Mouse (Mus musculus): Measurements from ENCODE around the gene Mgmt. TPM values are rescaled to one million over a fixed set of nuclear protein-coding genes. Genes with fewer than 3 reads are reported as not detected.

Gene Mgmt
- polyA plus RNA-seq, 1 experiment from 2014 or later: 1.5 TPM

- ATAC-seq: no peak
- H3K9me3 ChIP-seq (ENCODE audit: control insufficient read depth, low read length): no peaks in the 10 kb centered on the region
- no peaks in the 10 kb centered on the region for H3K27me3 ChIP-seq (replicated peaks; ENCODE audit: control insufficient read depth, insufficient read depth, low read length)
- no peaks in the 10 kb centered on the region for H3K4me1 ChIP-seq (ENCODE audit: control insufficient read depth, insufficient read depth, low read depth, low read length)
- no peak overlapping the region for H3K9ac ChIP-seq (ENCODE audit: low read depth, low read length)
- no peak overlapping the region for H3K27ac ChIP-seq (ENCODE audit: low read depth, low read length)
- WGBS: 68% methylated on average over 10 of the region's 10 CpGs
- H3K4me2 ChIP-seq (ENCODE audit: low read length): no peak overlapping the region
- no peaks in the 10 kb centered on the region for H3K36me3 ChIP-seq (ENCODE audit: control insufficient read depth, insufficient read depth, low read length)
- no peak overlapping the region for H3K4me3 ChIP-seq (ENCODE audit: low read length)
Measured at GRCm38 (mm10) chr7:136945697-136946096, 51.3 kb downstream of the Mgmt start.

- H3K9me3 ChIP-seq (ENCODE audit: control insufficient read depth, low read length): no peaks in the 10 kb centered on the region
- no peak overlapping the region for H3K4me3 ChIP-seq (ENCODE audit: low read length)
- ATAC-seq: no peak
- 71% methylated on average over 9 of the region's 9 CpGs for WGBS
- H3K27ac ChIP-seq (ENCODE audit: low read depth, low read length): no peak overlapping the region
- no peak overlapping the region for H3K9ac ChIP-seq (ENCODE audit: low read depth, low read length)
- H3K36me3 ChIP-seq (ENCODE audit: control insufficient read depth, insufficient read depth, low read length): no peaks in the 10 kb centered on the region
- no peaks in the 10 kb centered on the region for H3K4me1 ChIP-seq (ENCODE audit: control insufficient read depth, insufficient read depth, low read depth, low read length)
- no peaks in the 10 kb centered on the region for H3K27me3 ChIP-seq (replicated peaks; ENCODE audit: control insufficient read depth, insufficient read depth, low read length)
- no peak overlapping the region for H3K4me2 ChIP-seq (ENCODE audit: low read length)
Measured at GRCm38 (mm10) chr7:136946131-136946530, 51.7 kb downstream of the Mgmt start.

DNA sequence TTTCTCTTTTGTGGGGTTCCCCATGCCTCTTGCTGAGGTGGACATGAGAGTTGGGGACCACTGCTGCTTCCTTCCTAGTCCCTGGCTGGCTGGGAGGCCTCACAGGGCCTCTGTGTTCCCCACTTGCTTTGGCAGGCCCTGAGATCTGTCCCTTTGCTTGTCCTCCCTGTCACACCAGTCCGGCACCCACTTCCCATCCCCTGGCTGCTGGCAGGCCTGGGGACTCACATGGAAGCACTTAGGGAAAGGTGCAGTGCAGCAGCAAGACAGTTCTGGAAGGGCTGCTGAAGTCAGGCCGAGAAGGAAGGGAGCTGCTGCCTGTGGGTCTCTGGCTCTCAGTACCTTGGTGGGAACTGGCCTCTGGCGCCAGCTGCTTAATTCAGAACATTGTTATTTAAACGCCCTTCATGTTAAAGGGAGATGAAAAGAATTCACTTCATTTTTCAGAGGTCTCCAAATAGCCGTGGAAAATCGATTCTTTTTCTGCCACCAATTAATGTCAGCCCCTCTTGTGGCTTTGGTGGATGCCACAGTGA lies 53.9 kb downstream of the Mgmt start:
- Histone ChIP-seq H3K36me3 (ENCODE audit: control insufficient read depth, insufficient read depth, low read length) (no peaks in the 10 kb centered on the region), H3K4me3 (ENCODE audit: low read length) (no peak overlapping the region), H3K4me2 (ENCODE audit: low read length) (no peak overlapping the region), H3K9ac (ENCODE audit: low read depth, low read length) (no peak overlapping the region), H3K9me3 (ENCODE audit: control insufficient read depth, low read length) (no peaks in the 10 kb centered on the region), H3K4me1 (ENCODE audit: control insufficient read depth, insufficient read depth, low read depth, low read length) (no peaks in the 10 kb centered on the region), H3K27me3 (replicated peaks; ENCODE audit: control insufficient read depth, insufficient read depth, low read length) (no peaks in the 10 kb centered on the region), H3K27ac (ENCODE audit: low read depth, low read length) (no peak overlapping the region)
- 26% methylated on average over 6 of the region's 6 CpGs for WGBS
- no peak for ATAC-seq

DNA sequence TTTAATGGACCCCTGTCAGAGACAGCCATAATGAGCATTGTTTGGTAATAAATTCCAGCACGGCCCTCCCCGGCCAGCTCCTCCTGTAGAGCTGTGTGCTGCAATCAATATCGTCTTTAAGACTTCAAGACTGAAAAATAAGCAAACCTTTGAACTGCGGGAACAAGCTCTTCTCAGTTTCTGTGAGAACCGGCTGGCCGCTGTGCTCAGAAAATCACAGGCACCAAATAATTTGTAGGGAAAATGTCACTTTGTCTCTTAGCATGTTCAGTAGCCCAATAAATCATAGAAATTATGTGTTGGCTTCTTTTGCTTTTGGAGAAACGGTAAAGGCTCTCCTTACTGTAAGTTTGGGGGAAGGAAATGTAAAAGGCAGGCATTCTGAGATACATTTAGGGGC lies 58.2 kb downstream of the Mgmt start:
- no peak for ATAC-seq
- Histone ChIP-seq H3K27ac (ENCODE audit: low read depth, low read length) (no peak overlapping the region), H3K9me3 (ENCODE audit: control insufficient read depth, low read length) (no peaks in the 10 kb centered on the region), H3K9ac (ENCODE audit: low read depth, low read length) (no peak overlapping the region), H3K27me3 (replicated peaks; ENCODE audit: control insufficient read depth, insufficient read depth, low read length) (no peaks in the 10 kb centered on the region), H3K36me3 (ENCODE audit: control insufficient read depth, insufficient read depth, low read length) (no peaks in the 10 kb centered on the region), H3K4me2 (ENCODE audit: low read length) (no peak overlapping the region), H3K4me3 (ENCODE audit: low read length) (no peak overlapping the region), H3K4me1 (ENCODE audit: control insufficient read depth, insufficient read depth, low read depth, low read length) (no peaks in the 10 kb centered on the region)
- 37% methylated on average over 7 of the region's 7 CpGs for WGBS

DNA sequence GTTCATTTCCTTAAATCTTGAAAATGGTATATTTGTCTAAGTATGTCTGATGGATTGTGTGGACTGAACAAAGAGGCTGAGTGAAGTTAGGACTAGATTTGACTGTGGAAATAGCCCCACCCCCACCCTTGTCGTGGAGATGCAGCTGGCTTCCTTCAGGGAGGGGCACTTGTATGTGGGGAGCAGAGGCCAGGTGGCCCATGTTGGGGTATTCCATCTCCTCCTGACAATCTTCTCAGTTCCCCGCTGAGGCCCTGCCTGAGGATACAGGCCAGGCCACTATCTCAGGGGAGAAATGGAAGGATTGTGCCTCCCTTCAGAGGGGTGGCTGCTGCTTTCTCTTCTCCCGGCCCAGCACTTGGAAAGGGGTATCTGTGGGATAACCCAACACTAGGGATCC lies 58.8 kb downstream of the Mgmt start:
- Histone ChIP-seq H3K36me3 (ENCODE audit: control insufficient read depth, insufficient read depth, low read length) (no peaks in the 10 kb centered on the region), H3K27me3 (replicated peaks; ENCODE audit: control insufficient read depth, insufficient read depth, low read length) (no peaks in the 10 kb centered on the region), H3K4me1 (ENCODE audit: control insufficient read depth, insufficient read depth, low read depth, low read length) (no peaks in the 10 kb centered on the region), H3K9ac (ENCODE audit: low read depth, low read length) (no peak overlapping the region), H3K9me3 (ENCODE audit: control insufficient read depth, low read length) (no peaks in the 10 kb centered on the region), H3K4me2 (ENCODE audit: low read length) (no peak overlapping the region), H3K27ac (ENCODE audit: low read depth, low read length) (no peak overlapping the region), H3K4me3 (ENCODE audit: low read length) (no peak overlapping the region)
- WGBS: 32% methylated on average over 3 of the region's 3 CpGs
- ATAC-seq: no peak

GRCm38 (mm10) chr7:136972361-136972760 lies 77.9 kb downstream of the Mgmt start:
- WGBS: 89% methylated on average over 7 of the region's 7 CpGs
- no peak for ATAC-seq
- Histone ChIP-seq H3K27ac (ENCODE audit: low read depth, low read length) (no peak overlapping the region), H3K4me2 (ENCODE audit: low read length) (no peak overlapping the region), H3K27me3 (replicated peaks; ENCODE audit: control insufficient read depth, insufficient read depth, low read length) (no peaks in the 10 kb centered on the region), H3K4me1 (ENCODE audit: control insufficient read depth, insufficient read depth, low read depth, low read length) (no peaks in the 10 kb centered on the region), H3K9me3 (ENCODE audit: control insufficient read depth, low read length) (no peaks in the 10 kb centered on the region), H3K36me3 (ENCODE audit: control insufficient read depth, insufficient read depth, low read length) (no peaks in the 10 kb centered on the region), H3K4me3 (ENCODE audit: low read length) (no peak overlapping the region), H3K9ac (ENCODE audit: low read depth, low read length) (no peak overlapping the region)

- Histone ChIP-seq H3K4me1 (ENCODE audit: control insufficient read depth, insufficient read depth, low read depth, low read length) (no peaks in the 10 kb centered on the region), H3K9me3 (ENCODE audit: control insufficient read depth, low read length) (no peaks in the 10 kb centered on the region), H3K36me3 (ENCODE audit: control insufficient read depth, insufficient read depth, low read length) (no peaks in the 10 kb centered on the region), H3K27me3 (replicated peaks; ENCODE audit: control insufficient read depth, insufficient read depth, low read length) (no peaks in the 10 kb centered on the region), H3K27ac (ENCODE audit: low read depth, low read length) (no peak overlapping the region), H3K4me3 (ENCODE audit: low read length) (no peak overlapping the region), H3K9ac (ENCODE audit: low read depth, low read length) (no peak overlapping the region), H3K4me2 (ENCODE audit: low read length) (no peak overlapping the region)
- ATAC-seq: no peak
- 94% methylated on average over 5 of the region's 5 CpGs for WGBS
Measured at GRCm38 (mm10) chr7:136975001-136975400, 80.6 kb downstream of the Mgmt start.

GRCm38 (mm10) chr7:136997456-136997855 lies 103.0 kb downstream of the Mgmt start:
- ATAC-seq: no peak
- H3K4me3 ChIP-seq (ENCODE audit: low read length): no peak overlapping the region
- H3K36me3 ChIP-seq (ENCODE audit: control insufficient read depth, insufficient read depth, low read length): no peaks in the 10 kb centered on the region
- no peaks in the 10 kb centered on the region for H3K9me3 ChIP-seq (ENCODE audit: control insufficient read depth, low read length)
- H3K4me1 ChIP-seq (ENCODE audit: control insufficient read depth, insufficient read depth, low read depth, low read length): peaks cover 6% of the 10 kb centered on the region
- no peak overlapping the region for H3K9ac ChIP-seq (ENCODE audit: low read depth, low read length)
- H3K4me2 ChIP-seq (ENCODE audit: low read length): no peak overlapping the region
- no peaks in the 10 kb centered on the region for H3K27me3 ChIP-seq (replicated peaks; ENCODE audit: control insufficient read depth, insufficient read depth, low read length)
- no peak overlapping the region for H3K27ac ChIP-seq (ENCODE audit: low read depth, low read length)
- whole genome bisulfite sequencing: 85% methylated on average over 15 of the region's 15 CpGs

- Histone ChIP-seq H3K4me3 (ENCODE audit: low read length) (no peak overlapping the region), H3K36me3 (ENCODE audit: control insufficient read depth, insufficient read depth, low read length) (no peaks in the 10 kb centered on the region), H3K27me3 (replicated peaks; ENCODE audit: control insufficient read depth, insufficient read depth, low read length) (no peaks in the 10 kb centered on the region), H3K9me3 (ENCODE audit: control insufficient read depth, low read length) (no peaks in the 10 kb centered on the region), H3K4me2 (ENCODE audit: low read length) (no peak overlapping the region), H3K27ac (ENCODE audit: low read depth, low read length) (no peak overlapping the region), H3K9ac (ENCODE audit: low read depth, low read length) (no peak overlapping the region), H3K4me1 (ENCODE audit: control insufficient read depth, insufficient read depth, low read depth, low read length) (peaks cover 6% of the 10 kb centered on the region)
- WGBS: 50% methylated on average over 11 of the region's 11 CpGs
- no peak for ATAC-seq
Measured at GRCm38 (mm10) chr7:137000703-137001102, 106.3 kb downstream of the Mgmt start.

DNA sequence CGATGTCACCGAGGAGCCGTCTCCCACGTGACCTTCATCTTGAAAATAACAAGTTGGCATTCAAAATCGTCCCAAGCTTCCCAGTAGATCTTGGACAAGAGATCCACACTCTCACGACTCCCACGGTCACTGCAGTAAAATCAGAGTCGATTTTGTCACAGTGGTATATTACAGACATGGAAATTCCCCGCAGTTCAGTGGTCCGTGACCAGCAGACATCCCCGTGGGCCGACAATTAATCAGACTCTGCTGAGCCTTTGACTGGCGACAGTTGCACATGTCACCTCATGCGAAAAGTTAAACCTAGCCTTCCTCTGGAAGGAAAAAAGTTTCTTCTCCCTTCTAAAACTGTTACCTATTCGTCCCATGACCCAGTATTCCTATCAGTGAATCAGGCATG lies 106.8 kb downstream of the Mgmt start:
- ATAC-seq: no peak
- H3K27ac ChIP-seq (ENCODE audit: low read depth, low read length): no peak overlapping the region
- no peak overlapping the region for H3K4me3 ChIP-seq (ENCODE audit: low read length)
- H3K36me3 ChIP-seq (ENCODE audit: control insufficient read depth, insufficient read depth, low read length): no peaks in the 10 kb centered on the region
- no peak overlapping the region for H3K4me2 ChIP-seq (ENCODE audit: low read length)
- H3K9ac ChIP-seq (ENCODE audit: low read depth, low read length): no peak overlapping the region
- H3K27me3 ChIP-seq (replicated peaks; ENCODE audit: control insufficient read depth, insufficient read depth, low read length): no peaks in the 10 kb centered on the region
- H3K4me1 ChIP-seq (ENCODE audit: control insufficient read depth, insufficient read depth, low read depth, low read length): peaks cover 6% of the 10 kb centered on the region
- 41% methylated on average over 15 of the region's 15 CpGs for WGBS
- no peaks in the 10 kb centered on the region for H3K9me3 ChIP-seq (ENCODE audit: control insufficient read depth, low read length)
